Mouse (Mus musculus): ENCODE results near the gene Car15. TPM values are rescaled to one million over a fixed set of nuclear protein-coding genes. Genes with fewer than 3 reads are reported as not detected.

The Car15 gene
- polyA plus RNA-seq, 1 experiment from 2014 or later: 3.7 TPM

DNA sequence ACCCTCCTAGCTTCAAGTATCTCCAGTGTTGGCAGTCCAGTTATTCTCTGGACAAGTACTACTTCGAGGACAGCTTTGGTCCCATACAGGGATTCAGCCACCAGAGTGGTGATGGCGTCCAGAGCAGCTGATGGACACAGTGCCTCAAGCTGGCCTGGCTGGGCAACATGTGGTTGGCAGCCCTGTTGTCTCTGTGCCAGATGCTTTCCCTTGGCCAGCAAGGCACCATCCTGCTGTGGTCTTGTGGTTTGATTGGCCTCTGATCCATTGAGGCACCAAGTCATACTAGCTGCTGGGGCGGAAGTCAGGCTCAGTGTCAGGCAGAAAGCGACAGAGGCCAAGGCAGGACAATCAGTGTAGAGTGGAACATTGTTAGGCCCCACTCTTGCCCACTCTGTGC, 29.0 kb downstream of the Car15 start:
- no peak for ATAC-seq (ENCODE audit: insufficient read depth, low FRiP score)
- Histone ChIP-seq H3K27me3 (ENCODE audit: control insufficient read depth, insufficient read depth, low read length) (peaks cover 10% of the 10 kb centered on the region), H3K36me3 (ENCODE audit: control insufficient read depth, insufficient read depth, low read length) (no peaks in the 10 kb centered on the region), H3K4me2 (ENCODE audit: low read depth, low read length) (no peak overlapping the region), H3K9ac (ENCODE audit: low read length) (no peak overlapping the region), H3K27ac (ENCODE audit: low read length) (peak overlapping the region; percentile 48), H3K4me3 (replicated peaks; ENCODE audit: low read length) (no peak overlapping the region), H3K4me1 (ENCODE audit: control insufficient read depth, insufficient read depth, low read length) (peaks cover 38% of the 10 kb centered on the region), H3K9me3 (replicated peaks; ENCODE audit: control insufficient read depth, low read length) (no peaks in the 10 kb centered on the region)
- 84% methylated on average over 4 of the region's 4 CpGs for WGBS

DNA sequence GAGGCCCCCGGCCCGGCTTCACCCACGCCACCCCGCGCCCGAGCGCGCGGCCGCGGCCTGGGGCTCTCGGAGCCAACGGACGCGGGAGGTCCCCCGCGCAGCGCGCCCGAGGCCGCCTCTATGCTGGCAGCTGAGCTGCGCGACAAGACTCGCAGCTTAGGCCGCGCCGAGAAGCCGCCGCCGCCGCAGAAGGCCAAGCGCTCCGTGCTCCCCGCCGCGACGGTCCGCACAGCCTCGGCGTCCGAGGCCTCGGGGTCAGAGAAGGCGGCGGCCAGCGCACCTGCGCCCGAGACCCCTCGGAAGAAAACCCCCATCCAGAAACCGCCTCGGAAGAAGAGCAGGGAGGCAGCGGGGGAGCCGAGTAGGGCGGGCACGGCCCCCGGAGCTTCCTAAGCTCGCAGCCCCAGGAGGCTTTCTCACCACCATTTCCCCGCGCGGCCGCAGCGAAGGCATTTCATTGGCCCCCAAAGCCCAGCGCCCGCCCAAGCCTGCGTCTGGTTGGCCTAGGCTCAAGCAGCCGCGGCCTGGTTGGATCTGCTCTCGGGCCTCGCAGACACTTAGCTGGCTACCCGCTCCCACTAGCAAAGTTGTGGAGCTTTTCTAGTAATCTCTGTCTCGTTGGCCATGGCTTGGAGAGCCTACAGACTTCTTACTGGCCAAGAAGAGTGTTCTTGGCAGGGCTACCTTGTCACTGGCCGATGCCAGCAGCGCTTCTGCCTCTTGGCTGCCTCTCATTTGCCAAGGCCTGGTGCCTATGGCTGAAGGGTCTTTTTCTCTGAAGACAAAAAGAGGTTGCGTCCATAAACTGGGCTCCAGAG, 30.8 kb downstream of the Car15 start:
- H3K27ac ChIP-seq (ENCODE audit: low read length): peak overlapping the region; percentile 51; the same call in 1 of the 2 replicates
- WGBS: 13% methylated on average over 73 of the region's 73 CpGs

DNA sequence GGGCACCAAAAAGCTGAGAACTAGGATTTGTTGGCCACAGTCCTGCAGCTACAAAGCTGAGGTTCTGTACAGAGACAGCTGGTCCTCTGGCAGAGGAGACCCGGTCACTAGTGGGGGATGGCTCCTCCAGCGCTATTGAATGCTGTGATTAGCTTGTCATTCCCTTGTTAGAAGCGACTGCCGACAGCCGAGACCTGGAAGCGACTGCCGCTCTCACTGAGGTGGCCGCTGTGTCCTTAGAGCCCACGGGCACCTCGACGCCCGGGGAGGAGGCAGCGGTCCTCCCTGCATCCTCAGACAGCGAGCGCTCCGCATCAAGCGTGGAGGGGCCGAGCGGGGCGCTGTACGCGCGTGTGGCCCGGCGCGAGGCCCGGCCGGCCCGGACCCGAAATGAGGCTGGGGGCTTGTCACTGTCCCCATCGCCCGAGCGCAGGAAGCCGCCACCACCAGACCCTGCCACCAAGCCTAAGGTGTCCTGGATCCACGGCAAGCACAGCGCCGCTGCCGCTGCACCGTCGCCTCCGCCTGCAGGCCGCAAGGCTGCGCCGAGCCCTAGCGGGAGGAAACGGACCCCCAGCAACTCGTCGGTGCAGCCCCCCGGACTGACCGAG, 31.5 kb downstream of the Car15 start:
- H3K27ac ChIP-seq (ENCODE audit: low read length): 0 out of 2 replicates have a peak overlapping the region, but pooled peaks have one; percentile 51
- H3K4me1 ChIP-seq (ENCODE audit: control insufficient read depth, insufficient read depth, low read length): peaks cover 63% of the 10 kb centered on the region
- H3K9me3 ChIP-seq (replicated peaks; ENCODE audit: control insufficient read depth, low read length): no peaks in the 10 kb centered on the region
- H3K27me3 ChIP-seq (ENCODE audit: control insufficient read depth, insufficient read depth, low read length): peaks cover 30% of the 10 kb centered on the region
- ATAC-seq (ENCODE audit: insufficient read depth, low FRiP score): no peak
- H3K4me2 ChIP-seq (ENCODE audit: low read depth, low read length): peak overlapping the region; percentile 59
- WGBS: 23% methylated on average over 50 of the region's 50 CpGs
- 0 out of 2 replicates have a peak, but pooled peaks cover 4% of the 10 kb centered on the region for H3K36me3 ChIP-seq (ENCODE audit: control insufficient read depth, insufficient read depth, low read length)
- H3K9ac ChIP-seq (ENCODE audit: low read length): peak overlapping the region; percentile 73
- peak overlapping the region; percentile 46 for H3K4me3 ChIP-seq (replicated peaks; ENCODE audit: low read length)

More for the DNA sequence above, 30.8 kb downstream of the Car15 start:
- H3K27me3 ChIP-seq (ENCODE audit: control insufficient read depth, insufficient read depth, low read length): peaks cover 22% of the 10 kb centered on the region
- H3K4me3 ChIP-seq (replicated peaks; ENCODE audit: low read length): peak overlapping the region; percentile 46
- H3K9me3 ChIP-seq (replicated peaks; ENCODE audit: control insufficient read depth, low read length): no peaks in the 10 kb centered on the region
- 0 out of 2 replicates have a peak, but pooled peaks cover 4% of the 10 kb centered on the region for H3K36me3 ChIP-seq (ENCODE audit: control insufficient read depth, insufficient read depth, low read length)
- peak overlapping the region; percentile 59 for H3K4me2 ChIP-seq (ENCODE audit: low read depth, low read length)
- peaks cover 56% of the 10 kb centered on the region for H3K4me1 ChIP-seq (ENCODE audit: control insufficient read depth, insufficient read depth, low read length)
- ATAC-seq (ENCODE audit: insufficient read depth, low FRiP score): peak; percentile 60; the same call in 1 of the 2 replicates
- peak overlapping the region; percentile 73 for H3K9ac ChIP-seq (ENCODE audit: low read length)

DNA sequence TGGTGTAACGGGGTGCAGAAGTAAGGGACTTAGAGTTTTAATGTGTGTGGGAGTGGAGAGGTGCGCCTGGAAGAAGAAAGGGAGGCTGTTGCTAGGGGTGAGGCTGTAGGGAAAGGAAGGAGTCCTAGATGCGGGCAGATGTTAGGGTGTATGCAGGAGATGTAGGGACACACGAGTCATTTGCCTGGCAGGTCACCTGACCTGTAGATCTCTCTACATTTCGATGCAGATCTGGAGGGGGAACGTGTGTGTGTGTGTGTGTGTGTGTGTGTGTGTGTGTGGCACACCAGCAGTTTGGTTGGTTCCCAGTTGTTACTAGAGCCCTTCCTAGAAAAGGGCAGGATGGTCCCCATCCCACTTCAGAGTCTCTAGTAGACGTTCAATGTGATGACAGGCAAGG, 33.2 kb downstream of the Car15 start:
- no peak overlapping the region for H3K9ac ChIP-seq (ENCODE audit: low read length)
- H3K4me1 ChIP-seq (ENCODE audit: control insufficient read depth, insufficient read depth, low read length): peaks cover 70% of the 10 kb centered on the region
- H3K4me3 ChIP-seq (replicated peaks; ENCODE audit: low read length): peak overlapping the region; percentile 37
- no peak for ATAC-seq (ENCODE audit: insufficient read depth, low FRiP score)
- H3K36me3 ChIP-seq (ENCODE audit: control insufficient read depth, insufficient read depth, low read length): 0 out of 2 replicates have a peak, but pooled peaks cover 4% of the 10 kb centered on the region
- H3K27me3 ChIP-seq (ENCODE audit: control insufficient read depth, insufficient read depth, low read length): peaks cover 37% of the 10 kb centered on the region
- no peaks in the 10 kb centered on the region for H3K9me3 ChIP-seq (replicated peaks; ENCODE audit: control insufficient read depth, low read length)
- 43% methylated on average over 7 of the region's 7 CpGs for WGBS
- H3K27ac ChIP-seq (ENCODE audit: low read length): no peak overlapping the region
- peak overlapping the region; percentile 66 for H3K4me2 ChIP-seq (ENCODE audit: low read depth, low read length)

DNA sequence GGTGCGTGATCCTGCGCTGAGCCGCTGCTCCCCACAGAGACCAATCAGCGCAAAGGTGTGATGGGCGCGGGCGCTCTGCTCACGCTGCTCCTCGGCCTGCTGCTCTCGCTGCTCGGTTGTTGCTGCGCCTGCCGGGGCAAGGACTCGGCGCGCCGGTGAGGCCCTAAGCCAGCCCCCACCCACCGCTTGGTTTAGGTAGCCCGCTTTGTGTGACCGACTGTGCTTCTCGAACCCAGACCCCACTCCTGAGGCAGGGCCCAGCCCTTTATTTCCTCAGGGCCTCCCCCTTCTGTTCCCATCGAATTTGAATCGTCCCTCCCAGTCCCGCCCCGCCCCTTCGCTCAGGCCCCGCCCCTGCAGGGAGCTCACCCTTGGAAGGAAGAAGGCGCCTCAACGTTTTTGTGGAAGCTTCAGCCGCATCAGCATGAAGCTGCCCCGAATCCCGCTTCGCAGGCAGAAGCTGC, 33.7 kb downstream of the Car15 start:
- H3K27me3 ChIP-seq (ENCODE audit: control insufficient read depth, insufficient read depth, low read length): peaks cover 39% of the 10 kb centered on the region
- H3K27ac ChIP-seq (ENCODE audit: low read length): no peak overlapping the region
- no peaks in the 10 kb centered on the region for H3K9me3 ChIP-seq (replicated peaks; ENCODE audit: control insufficient read depth, low read length)
- peaks cover 72% of the 10 kb centered on the region for H3K4me1 ChIP-seq (ENCODE audit: control insufficient read depth, insufficient read depth, low read length)
- peak overlapping the region; percentile 37 for H3K4me3 ChIP-seq (replicated peaks; ENCODE audit: low read length)
- ATAC-seq (ENCODE audit: insufficient read depth, low FRiP score): peak; percentile 26; the same call in 1 of the 2 replicates
- 0 out of 2 replicates have a peak, but pooled peaks cover 4% of the 10 kb centered on the region for H3K36me3 ChIP-seq (ENCODE audit: control insufficient read depth, insufficient read depth, low read length)
- H3K9ac ChIP-seq (ENCODE audit: low read length): peak overlapping the region; percentile 41; the same call in 1 of the 2 replicates
- 23% methylated on average over 33 of the region's 33 CpGs for WGBS
- peak overlapping the region; percentile 66 for H3K4me2 ChIP-seq (ENCODE audit: low read depth, low read length)

DNA sequence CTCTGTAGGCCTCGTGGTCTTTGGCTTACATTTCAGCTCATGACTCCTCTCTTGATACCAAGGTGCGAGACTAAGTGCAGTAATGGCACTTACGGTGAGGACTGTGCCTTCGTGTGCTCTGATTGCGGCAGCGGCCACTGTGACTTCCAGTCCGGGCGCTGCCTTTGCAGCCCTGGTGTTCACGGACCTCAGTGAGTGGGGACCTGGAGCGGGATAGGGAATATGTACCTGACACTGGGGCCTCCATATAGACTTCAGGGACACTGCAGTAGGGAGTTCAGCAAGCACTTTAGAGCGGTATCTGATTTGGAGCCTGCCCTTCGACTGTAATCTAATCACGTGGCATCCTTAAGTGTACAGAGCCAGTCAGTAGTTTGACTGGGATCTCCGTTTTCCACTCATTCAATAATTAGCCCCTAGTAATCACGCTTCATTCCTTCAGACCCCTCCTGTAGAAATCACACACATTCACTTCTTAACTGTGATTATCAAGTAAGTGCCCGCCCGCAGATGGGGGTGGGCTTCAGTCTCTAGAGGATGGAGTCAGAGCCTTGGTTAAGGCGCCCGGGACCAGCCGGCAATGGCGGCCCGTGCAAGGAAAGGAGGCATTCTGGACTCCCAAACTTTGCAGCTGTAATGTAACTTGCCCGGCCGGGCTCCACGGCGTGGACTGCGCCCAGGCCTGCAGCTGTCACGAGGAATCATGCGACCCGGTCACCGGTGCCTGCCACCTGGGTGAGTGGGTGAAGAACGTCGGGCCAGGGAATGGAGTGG, 34.3 kb downstream of the Car15 start:
- ATAC-seq (ENCODE audit: insufficient read depth, low FRiP score): no peak

DNA sequence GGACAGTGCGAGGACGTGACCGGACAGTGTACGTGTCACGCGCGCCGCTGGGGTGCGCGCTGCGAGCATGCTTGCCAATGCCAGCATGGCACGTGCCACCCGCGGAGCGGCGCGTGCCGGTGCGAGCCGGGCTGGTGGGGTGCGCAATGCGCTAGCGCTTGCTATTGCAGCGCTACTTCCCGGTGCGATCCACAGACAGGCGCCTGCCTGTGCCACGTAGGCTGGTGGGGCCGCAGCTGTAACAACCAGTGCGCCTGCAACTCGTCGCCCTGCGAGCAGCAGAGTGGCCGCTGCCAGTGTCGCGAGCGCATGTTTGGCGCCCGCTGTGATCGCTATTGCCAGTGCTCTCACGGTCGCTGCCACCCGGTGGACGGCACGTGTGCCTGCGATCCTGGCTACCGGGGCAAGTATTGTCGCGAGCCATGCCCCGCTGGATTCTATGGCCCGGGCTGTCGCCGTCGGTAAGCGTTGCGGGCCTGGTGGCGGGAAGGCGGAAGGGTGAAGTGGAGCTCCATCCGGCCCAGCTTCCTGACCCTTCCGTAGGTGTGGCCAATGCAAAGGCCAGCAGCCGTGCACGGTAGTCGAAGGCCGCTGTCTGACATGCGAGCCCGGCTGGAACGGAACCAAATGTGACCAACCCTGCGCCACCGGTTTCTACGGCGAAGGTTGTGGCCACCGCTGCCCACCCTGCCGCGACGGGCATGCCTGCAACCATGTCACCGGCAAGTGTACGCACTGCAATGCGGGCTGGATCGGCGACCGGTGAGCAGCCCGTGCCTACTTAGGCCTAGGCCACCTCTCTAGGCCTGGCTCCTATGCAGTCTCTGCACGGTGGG, 35.1 kb downstream of the Car15 start:
- peak overlapping the region; percentile 52 for H3K4me2 ChIP-seq (ENCODE audit: low read depth, low read length)
- H3K9me3 ChIP-seq (replicated peaks; ENCODE audit: control insufficient read depth, low read length): no peaks in the 10 kb centered on the region
- H3K4me3 ChIP-seq (replicated peaks; ENCODE audit: low read length): peak overlapping the region; percentile 36
- peaks cover 42% of the 10 kb centered on the region for H3K27me3 ChIP-seq (ENCODE audit: control insufficient read depth, insufficient read depth, low read length)
- 0 out of 2 replicates have a peak, but pooled peaks cover 4% of the 10 kb centered on the region for H3K36me3 ChIP-seq (ENCODE audit: control insufficient read depth, insufficient read depth, low read length)
- H3K27ac ChIP-seq (ENCODE audit: low read length): no peak overlapping the region
- H3K9ac ChIP-seq (ENCODE audit: low read length): peak overlapping the region; percentile 12
- no peak for ATAC-seq (ENCODE audit: insufficient read depth, low FRiP score)
- H3K4me1 ChIP-seq (ENCODE audit: control insufficient read depth, insufficient read depth, low read length): peaks cover 69% of the 10 kb centered on the region
- 26% methylated on average over 83 of the region's 83 CpGs for WGBS

More for the DNA sequence above, 34.3 kb downstream of the Car15 start:
- Histone ChIP-seq H3K9ac (ENCODE audit: low read length) (peak overlapping the region; percentile 41), H3K4me3 (replicated peaks; ENCODE audit: low read length) (peak overlapping the region; percentile 37), H3K4me2 (ENCODE audit: low read depth, low read length) (peak overlapping the region; percentile 66), H3K36me3 (ENCODE audit: control insufficient read depth, insufficient read depth, low read length) (0 out of 2 replicates have a peak, but pooled peaks cover 4% of the 10 kb centered on the region), H3K27me3 (ENCODE audit: control insufficient read depth, insufficient read depth, low read length) (peaks cover 43% of the 10 kb centered on the region), H3K27ac (ENCODE audit: low read length) (no peak overlapping the region), H3K4me1 (ENCODE audit: control insufficient read depth, insufficient read depth, low read length) (peaks cover 71% of the 10 kb centered on the region), H3K9me3 (replicated peaks; ENCODE audit: control insufficient read depth, low read length) (no peaks in the 10 kb centered on the region)
- 45% methylated on average over 33 of the region's 33 CpGs for WGBS

DNA sequence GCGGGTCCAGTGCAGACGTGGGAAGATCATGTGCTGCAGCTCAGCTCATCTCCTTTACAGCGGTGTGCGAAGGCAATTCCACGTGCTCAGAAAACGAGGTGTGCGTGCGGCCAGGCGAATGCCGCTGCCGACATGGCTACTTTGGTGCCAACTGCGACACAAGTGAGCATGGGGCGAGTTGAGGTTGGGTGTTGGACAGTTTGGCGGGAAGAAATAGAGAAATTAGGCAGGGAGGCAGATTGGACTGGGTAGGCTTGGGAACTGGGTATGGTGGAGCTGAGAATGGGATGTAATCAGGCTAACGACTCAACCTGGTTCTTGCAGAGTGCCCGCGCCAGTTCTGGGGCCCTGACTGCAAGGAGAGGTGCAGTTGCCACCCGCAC, 35.7 kb downstream of the Car15 start:
- peaks cover 43% of the 10 kb centered on the region for H3K27me3 ChIP-seq (ENCODE audit: control insufficient read depth, insufficient read depth, low read length)
- peaks cover 64% of the 10 kb centered on the region for H3K4me1 ChIP-seq (ENCODE audit: control insufficient read depth, insufficient read depth, low read length)

More for the DNA sequence above, 35.7 kb downstream of the Car15 start:
- ATAC-seq (ENCODE audit: insufficient read depth, low FRiP score): no peak
- Histone ChIP-seq H3K4me3 (replicated peaks; ENCODE audit: low read length) (peak overlapping the region; percentile 36), H3K9me3 (replicated peaks; ENCODE audit: control insufficient read depth, low read length) (no peaks in the 10 kb centered on the region), H3K27ac (ENCODE audit: low read length) (no peak overlapping the region), H3K36me3 (ENCODE audit: control insufficient read depth, insufficient read depth, low read length) (0 out of 2 replicates have a peak, but pooled peaks cover 4% of the 10 kb centered on the region), H3K9ac (ENCODE audit: low read length) (peak overlapping the region; percentile 26; the same call in 1 of the 2 replicates), H3K4me2 (ENCODE audit: low read depth, low read length) (peak overlapping the region; percentile 52)
- WGBS: 46% methylated on average over 18 of the region's 18 CpGs
